Mouse (Mus musculus): ENCODE data around the gene Zhx3. TPM values are rescaled to one million over a fixed set of nuclear protein-coding genes. Genes with fewer than 3 reads are reported as not detected.

The Zhx3 gene
- total RNA-seq, 2 experiments from 2014 or later: 1.8 to 3.7 TPM

DNA sequence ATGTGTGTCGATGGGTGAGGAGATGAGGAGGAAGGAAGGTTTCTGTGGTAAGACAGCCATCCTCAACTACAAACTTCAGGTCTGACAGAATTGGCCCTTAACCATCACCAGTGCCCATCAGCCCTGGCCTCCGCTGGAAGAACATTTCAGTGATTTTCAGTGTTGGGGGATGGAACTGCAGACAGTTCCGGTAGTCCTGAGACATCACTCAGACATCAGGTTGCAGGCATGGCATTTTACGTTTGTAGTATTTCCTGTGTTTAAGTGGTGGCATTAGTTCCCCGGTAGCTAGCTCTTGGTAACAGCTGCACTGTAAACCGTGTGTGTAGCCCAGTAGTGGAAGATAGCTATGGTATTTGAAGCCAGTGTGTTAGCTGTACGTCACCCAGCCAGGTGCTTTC, 139.7 kb downstream of the Zhx3 start:
- no peak for ATAC-seq (replicated peaks; ENCODE audit: low FRiP score, poor library complexity, severe bottlenecking)

DNA sequence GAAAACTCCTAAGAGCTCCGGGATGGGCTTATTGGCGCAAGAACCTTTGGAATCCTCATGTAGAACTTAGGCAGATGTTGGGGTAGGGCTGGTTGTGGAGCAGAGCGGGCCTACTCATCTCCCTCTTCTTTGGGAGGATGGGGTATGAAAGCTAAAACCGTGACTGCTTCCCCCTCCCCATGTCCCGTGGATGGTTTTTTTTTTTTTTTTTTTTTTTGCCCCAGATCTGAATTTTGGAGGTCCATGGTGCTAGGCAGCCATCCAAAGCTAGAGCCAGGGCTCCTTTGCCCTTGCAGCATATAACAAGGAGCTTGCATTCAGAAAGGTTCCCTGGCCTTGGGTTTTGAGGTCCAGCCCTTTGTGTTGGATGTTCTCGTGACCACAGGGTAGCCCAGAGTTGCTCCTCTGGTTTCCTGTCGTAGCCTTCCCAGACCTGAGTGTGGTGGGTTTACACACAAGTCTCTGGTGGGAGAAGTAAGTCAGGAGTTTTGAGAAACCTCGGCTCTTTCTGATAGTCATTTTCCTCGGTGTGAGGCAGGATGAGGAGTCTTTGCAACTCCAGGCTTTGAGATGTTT, 140.3 kb downstream of the Zhx3 start:
- ATAC-seq (replicated peaks; ENCODE audit: low FRiP score, poor library complexity, severe bottlenecking): no peak

DNA sequence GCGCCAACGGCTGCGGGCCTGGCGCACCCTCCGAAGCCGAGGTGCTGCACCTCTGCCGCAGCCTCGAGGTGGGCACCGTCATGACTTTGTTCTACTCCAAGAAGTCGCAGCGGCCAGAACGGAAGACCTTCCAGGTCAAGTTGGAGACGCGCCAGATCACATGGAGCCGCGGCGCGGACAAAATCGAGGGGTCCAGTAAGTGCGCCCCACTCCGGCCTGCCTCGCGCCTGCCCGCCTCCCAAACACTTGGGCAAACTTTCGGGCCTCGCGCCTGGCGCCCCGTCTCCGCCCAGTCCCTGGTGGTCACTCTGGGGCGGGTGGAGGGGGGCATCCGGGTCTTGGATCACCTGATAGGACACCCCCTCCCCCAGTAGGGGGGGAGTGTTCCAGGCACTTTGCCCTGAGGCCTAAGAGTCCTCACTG, 140.9 kb downstream of the Zhx3 start:
- no peak for ATAC-seq (replicated peaks; ENCODE audit: low FRiP score, poor library complexity, severe bottlenecking)

DNA sequence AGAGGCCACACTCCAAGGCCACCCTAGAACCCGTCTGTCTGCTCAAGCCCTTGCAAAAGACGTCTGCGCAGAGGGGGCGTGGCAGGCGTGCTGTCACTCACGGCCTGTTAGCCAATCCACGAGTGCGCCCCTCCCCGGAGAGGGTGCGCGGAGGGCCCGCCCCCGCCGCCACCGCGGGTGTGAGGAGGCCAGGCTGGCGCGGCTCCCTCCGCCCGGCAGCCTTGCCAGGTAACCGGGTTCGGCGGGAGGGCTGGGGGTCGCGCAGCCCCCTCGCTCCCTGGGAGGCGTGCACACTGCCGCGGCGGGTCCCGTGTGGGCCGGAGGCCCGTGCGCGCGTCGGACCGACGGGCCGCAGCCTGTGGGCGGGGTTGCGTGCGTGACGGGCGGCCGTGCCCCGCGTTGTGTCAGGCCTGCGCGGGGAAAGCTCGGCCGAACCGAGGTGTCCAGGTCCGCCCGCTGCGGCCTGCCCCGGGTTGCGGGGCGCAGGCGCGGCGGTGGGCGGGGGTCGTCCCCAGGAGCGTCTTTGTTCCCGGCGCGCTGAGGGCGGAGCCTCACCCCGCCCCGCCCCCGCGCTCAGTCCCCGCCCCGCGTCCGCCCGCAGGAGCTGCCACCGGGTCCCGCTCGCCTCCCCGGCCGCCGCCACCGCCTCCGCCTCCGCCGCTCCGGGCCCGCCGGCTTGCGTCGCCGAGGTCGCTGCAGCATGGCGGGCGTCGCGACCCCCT, 141.5 kb downstream of the Zhx3 start, which contains the start of gene Plcg1:
Gene Plcg1 (plus strand): TSS at position 184 of the 722 bp plus-strand sequence.
- peak; percentile 80 for ATAC-seq (replicated peaks; ENCODE audit: low FRiP score, poor library complexity, severe bottlenecking)

DNA sequence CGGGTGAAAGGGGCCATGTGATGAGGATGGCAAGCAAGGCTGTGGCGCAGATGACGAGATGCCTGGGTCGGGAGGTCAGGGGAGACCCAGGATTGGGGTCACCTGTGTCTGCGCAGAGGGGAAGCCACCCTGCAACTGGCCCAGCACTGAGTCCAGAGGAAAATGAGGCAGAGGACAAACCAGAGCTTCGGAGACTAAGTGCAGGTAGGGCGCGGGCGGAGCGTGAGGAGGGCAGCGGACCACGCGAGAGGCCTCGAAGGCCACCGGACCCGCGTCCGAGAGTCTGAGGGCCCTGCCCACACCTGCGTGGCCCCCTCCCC, 142.0 kb downstream of the Zhx3 start:
- no peak; the same call in 1 of the 2 replicates for ATAC-seq (replicated peaks; ENCODE audit: low FRiP score, poor library complexity, severe bottlenecking)

DNA sequence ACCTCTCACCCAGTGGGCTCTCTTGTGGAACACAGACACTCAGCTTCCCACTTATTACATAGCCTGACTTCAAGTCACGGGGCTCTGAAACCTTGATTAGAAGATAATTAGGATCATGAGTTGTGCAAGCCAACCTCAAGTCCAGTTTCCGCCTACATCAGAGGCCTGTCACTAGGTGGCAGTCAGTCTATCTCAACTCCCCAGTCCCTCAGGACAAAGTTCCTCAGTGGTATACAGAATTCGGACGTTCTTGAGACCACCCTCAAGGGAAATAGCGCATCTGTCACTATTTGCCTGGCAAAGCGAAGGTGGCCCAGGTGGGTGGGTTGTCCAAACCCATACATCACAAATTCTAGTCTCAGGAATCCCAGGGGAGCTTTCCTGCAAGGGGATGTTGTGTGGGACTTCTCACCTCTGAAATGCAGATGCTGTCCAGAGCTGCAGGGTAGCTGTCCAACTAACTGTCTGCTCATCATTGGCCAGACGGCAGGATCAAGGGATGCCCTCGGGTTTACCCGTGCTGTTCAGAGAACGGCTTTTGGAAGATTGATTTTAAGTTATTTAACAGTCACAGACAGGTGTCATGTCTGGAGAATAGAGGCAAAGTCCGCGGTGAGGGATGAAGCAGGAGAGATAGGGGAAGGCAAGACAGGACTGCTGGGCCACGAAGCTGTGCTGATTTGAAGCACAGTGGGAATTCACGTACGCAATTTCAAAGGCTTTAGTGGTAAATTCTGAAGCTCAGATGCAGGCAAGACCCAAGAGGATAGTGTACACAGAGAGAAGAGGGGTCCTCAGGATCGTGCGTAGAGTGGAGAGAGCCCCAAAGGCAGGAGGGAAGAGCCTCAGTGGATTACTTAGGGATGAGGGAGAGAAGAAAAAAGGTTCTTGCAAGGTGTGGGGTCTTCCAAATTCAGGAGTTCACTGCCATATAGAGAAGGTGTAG, 142.7 kb downstream of the Zhx3 start:
- ATAC-seq (replicated peaks; ENCODE audit: low FRiP score, poor library complexity, severe bottlenecking): no peak

DNA sequence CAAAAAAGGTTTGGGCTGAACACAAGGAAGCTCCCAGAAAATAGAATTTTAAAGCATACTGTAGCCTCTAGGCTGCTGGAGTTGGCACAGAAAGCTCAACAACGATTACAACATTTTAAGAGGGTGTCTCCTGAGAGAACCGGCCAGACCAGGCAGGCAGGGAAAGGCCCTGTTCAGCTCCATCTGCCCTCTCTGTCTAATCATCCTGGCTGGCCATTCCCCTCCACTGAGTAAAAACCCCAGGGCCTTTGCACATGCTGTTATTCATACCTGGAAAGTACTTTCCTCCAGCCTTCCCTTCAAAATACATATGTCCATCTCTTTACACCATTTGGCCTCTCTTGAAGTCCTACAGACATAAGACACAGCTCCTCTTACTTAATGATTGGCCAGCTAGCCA, 143.4 kb downstream of the Zhx3 start:
- no peak for ATAC-seq (replicated peaks; ENCODE audit: low FRiP score, poor library complexity, severe bottlenecking)

DNA sequence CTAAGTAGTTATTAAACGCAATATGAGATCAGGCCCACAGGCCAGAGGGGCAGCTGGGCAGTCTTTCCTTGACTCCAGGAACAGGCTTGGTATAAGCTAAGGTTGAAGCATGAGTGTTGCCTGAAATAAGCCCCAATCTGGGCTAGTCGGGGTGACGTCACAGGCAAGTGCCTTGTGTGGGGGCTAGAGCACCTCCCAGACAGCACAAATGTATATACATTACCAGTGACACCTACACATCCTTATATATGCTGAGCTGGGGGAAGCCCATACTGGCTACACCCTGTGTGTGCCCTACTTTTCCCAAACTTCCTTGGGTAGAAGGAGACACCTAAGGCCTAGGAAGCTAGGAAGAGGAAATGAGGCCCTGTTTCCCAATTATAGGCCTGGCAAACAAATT, 143.8 kb downstream of the Zhx3 start:
- no peak for ATAC-seq (replicated peaks; ENCODE audit: low FRiP score, poor library complexity, severe bottlenecking)

DNA sequence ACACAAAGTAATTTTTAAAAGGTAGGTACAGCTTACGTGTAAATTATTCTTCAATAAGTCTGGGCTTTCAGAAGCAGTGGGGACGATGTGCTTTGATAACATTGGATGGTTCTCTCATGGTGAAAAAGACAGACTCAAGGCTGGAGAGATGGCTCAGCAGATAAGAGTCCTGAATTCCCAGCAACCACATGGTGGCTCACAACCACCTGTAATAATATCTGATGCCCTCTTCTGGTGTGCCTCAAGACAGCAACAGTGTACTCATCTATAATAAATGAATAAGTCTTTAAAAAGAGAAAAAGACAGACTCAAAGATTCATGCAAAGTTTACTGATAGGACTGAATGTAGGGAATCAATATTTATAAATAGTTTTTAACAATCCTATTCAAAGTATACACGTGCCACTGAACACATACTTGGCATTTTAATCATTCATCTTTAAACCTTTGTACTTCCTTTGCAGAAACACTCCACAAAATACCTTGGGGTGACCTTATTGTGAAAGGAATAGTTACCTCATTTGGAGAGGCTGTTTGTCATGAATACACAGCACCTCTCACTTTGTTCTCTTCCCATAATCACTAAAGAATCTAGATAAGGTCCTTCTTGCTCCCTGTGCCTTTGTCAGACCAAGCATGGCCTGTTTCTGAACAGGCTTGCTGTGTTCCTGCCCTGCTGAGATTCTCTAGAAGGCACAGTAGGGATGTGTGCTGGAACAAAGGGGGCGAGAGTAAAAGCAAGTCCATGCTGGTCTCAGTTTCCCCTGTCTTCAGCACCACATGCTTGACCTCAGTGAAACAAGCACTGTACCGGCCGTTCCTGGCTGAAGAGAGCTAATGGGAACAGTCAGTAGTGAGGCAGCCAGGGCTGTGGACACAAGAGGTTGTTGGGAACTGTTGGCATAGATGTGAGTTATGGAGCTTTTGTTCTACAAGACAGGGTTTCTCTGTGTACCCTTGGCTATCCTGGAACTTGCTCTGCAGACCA, 146.6 kb downstream of the Zhx3 start:
- no peak for ATAC-seq (replicated peaks; ENCODE audit: low FRiP score, poor library complexity, severe bottlenecking)

DNA sequence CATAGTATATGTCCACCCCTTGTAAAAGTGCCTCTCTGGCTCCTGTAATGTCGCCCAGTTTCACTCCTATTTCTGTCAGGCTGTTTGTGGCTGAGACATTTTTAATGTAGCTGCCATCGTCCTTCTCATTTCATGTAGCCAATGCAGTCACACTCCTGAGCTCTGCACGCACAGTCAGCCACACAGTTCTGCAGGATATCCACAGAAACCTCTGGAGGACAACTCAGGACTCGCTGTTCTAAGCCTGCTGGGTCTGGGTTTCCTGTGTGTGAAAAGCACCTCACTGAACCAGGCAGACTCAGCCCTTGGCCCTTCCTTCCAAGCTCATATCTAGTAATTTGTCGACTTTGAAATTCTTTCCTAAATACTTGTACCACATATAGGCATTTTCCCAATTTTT, 148.3 kb downstream of the Zhx3 start:
- ATAC-seq (replicated peaks; ENCODE audit: low FRiP score, poor library complexity, severe bottlenecking): no peak

DNA sequence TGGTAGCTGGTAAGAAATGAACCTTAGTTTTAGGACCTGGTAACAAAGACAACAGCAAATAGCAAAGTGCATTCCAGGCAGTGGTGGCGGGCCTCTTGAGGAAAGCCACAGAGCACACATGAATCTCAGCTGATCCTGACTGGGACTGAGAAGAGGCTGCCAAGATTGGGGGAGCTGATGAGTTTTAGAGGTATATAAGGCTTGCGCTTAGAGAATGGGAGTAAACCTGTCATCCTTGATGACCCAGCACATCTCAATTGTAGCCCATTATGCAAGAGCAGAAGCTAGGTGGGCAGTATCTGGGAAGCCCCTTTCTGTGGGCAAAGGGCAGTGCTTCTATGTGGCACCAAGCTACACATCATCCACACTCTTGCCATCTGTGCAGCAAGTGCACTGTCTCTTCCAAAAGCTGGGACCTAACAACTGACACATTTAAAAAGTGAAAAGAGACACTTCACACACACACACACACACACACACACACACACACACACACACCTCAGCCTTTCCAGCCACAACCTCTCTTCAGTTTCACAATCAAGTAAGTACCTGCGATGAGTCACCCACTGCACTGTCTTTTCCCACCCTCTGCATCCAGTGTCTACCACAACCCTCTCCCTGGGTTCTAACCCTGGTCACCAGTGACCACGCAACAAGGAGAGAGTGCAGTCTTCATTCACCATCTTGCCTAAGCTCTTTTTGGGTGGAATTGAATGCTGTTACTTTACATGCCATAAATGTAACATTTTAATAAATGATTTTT, 149.0 kb downstream of the Zhx3 start:
- 0 out of 2 replicates have a peak, but pooled peaks have one; percentile 35 for ATAC-seq (replicated peaks; ENCODE audit: low FRiP score, poor library complexity, severe bottlenecking)

DNA sequence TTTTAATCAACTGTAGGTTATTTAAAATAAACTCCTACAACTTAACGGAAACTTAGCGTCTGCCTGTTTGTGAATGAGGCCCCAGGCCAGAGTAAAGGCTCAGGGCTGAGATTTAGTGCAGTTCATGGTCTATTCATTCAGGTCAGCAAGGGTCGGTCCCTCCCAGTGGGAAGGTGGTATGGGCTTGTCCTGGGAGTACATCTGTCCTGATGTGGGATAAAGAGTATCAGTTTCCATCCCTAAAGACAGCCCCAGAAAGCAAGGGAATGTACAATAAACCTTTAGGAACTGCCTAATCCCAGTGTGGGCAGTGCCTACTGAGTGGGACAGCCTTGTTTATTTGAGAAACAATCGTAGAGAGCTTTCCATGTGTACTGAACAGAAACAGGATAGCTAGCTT, 150.1 kb downstream of the Zhx3 start:
- no peak for ATAC-seq (replicated peaks; ENCODE audit: low FRiP score, poor library complexity, severe bottlenecking)

DNA sequence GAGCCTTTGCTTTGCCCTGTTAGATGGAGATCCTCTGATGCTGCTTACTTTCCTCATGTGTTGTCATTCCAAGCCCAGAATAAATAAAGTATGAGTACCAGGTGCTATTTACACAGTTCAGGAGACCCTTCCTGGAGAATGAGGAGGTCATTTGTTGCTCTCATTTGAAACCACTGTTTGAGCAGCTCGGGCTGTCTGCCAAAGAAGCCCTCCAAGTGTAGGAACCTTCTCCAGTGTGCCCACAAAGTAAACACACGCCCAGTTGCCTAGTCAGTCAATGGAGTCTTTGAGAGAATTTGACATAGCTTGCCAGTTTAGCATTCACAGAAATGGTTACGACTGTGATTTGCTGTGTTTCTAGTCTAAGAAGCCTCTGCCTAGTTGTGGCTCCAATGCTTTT, 154.0 kb downstream of the Zhx3 start:
- ATAC-seq (replicated peaks; ENCODE audit: low FRiP score, poor library complexity, severe bottlenecking): no peak

DNA sequence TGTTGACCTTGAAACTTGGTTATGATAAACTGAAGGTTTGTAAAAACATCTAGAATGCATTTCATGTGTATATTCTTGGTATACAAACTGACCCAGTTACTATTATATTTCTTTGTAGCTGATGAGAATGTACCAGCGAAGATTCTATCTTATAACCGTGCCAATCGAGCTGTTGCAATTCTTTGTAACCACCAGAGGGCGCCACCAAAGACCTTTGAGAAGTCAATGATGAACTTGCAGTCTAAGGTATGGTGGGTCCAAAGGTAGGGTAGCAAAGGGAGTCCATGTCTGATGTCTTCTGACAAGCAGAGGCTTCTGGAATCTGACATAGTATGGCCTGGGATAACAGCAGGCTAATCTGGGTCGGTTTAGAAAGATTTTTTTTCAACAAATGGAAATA, 155.5 kb downstream of the Zhx3 start:
- peak; percentile 67; the same call in 1 of the 2 replicates for ATAC-seq (replicated peaks; ENCODE audit: low FRiP score, poor library complexity, severe bottlenecking)

DNA sequence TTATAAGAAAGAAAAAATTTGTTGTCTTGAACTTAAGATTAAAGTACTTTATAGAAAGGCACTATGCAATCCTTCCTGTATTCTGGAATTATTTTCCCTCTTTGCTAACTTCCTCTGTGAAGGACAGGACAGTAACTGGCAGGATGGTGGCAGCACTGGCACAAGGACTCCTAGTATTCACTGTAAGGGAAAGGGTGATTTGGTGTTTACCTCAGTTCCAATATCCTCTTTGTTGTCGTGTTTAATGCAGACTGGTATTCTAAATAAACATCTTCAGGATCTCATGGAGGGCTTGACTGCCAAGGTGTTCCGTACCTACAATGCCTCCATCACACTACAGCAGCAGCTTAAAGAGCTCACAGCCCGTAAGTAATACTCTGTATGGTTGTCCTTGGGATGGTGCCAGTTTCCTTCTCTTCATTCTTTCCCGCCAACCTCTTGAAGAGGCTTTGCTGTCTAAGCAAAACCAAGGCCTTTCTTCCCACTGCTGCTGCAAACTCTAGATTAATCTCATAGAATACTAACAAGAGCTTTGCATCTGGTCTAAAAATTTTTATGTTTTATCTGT, 157.3 kb downstream of the Zhx3 start:
- no peak for ATAC-seq (replicated peaks; ENCODE audit: low FRiP score, poor library complexity, severe bottlenecking)

DNA sequence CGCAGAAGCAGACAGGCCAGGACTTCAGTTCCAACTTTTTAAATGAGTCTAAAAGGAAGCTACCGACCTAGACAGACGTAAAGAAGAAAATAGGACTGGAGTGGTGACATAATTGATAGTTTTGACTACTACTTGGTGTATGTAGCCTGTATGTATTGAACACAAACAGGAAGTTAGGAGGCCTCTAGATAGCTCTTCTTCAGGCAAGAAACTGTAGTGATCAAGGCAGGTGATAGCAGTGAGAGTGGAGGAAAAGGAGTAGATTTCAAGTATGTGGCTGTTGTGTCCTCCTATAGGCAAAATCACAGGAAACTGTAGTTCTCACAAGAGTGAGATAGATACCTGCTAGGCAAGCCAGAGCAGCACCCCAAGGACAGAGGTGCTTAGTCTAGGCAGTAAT, 165.1 kb downstream of the Zhx3 start:
- no peak for ATAC-seq (replicated peaks; ENCODE audit: low FRiP score, poor library complexity, severe bottlenecking)

DNA sequence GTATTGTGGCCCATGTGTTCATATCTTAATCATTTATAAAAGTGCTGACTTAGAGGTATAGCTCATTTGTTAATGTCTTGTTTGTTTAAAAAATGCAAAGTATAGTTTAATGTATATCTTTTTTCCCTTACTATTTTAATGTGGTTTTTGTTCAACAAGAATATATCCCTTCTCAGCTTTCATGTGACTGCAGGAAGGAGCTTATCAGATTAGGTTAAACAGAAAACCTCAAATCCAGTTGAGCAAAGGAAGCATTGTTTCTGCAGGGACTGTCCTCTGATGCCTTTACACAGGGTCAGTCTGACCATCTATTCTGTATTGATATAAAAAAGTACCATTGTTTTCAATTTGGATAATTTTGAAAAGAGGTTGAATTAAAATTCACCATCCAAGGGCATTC, 170.0 kb downstream of the Zhx3 start:
- ATAC-seq (replicated peaks; ENCODE audit: low FRiP score, poor library complexity, severe bottlenecking): no peak

DNA sequence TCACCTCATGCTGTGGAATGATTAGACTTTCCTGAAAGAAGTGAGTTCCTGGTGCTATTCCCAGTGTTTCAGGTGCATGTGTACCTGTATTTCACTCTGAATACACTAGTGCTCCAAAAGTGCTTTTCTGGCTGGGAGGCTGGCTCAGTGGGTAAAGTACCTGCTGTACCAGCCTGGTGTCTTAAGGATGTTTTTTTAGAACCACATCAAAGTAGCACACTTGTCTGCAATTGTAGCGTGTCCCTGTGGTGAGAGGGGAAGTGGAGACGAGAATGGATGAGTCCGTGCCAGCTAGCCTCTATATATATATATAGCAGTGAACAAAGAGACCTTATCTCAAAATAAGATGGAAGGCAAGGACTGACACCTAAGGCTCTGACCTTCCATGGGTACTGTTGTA, 171.2 kb downstream of the Zhx3 start:
- no peak for ATAC-seq (replicated peaks; ENCODE audit: low FRiP score, poor library complexity, severe bottlenecking)

DNA sequence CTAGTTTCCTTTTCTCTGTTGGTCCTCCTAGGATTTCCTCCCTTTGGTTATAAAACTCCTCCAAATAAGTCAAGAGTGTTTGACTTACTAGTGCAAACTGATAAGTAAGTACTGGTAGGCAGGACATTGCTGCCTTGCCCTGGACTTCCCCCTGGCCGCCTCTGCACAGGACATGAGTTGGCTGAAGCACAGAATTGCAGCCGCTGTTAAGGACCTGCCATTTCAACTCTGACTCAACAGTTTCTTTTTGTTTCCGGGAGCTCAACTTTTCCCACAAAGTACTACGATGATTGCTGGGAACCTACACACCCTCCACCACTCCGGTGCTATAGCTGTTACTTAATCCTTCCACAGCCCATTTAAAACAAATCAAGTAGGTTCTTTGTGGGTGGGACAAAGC, 172.5 kb downstream of the Zhx3 start:
- ATAC-seq (replicated peaks; ENCODE audit: low FRiP score, poor library complexity, severe bottlenecking): no peak

All from erythroblast, adult 5-6 weeks (primary cell).